Mouse (Mus musculus) megakaryocyte, embryonic 14.5 days (primary cell): ENCODE data around the gene Rufy4. TPM values are rescaled to one million over a fixed set of nuclear protein-coding genes. Genes with fewer than 3 reads are reported as not detected.

ENCODE experiments used
- H3K27me3 ChIP-seq: replicated peaks from 2 replicates; pipeline ENCODE3; 2012; ENCODE audit warnings: inconsistent platforms
- H3K36me3 ChIP-seq: replicated peaks from 2 replicates; pipeline ENCODE3; 2012; ENCODE audit warnings: low read length, inconsistent platforms, mixed read lengths
- H3K4me1 ChIP-seq: 2 replicates; pipeline ENCODE4 v1.6.1; 2012; ENCODE audit warnings: inconsistent platforms
- H3K4me3 ChIP-seq: replicated peaks from 2 replicates; pipeline ENCODE3; 2012; ENCODE audit warnings: moderate library complexity, mild to moderate bottlenecking, inconsistent platforms
- H3K9me3 ChIP-seq: 2 replicates; pipeline ENCODE4 v1.6.1; 2012; ENCODE audit warnings: inconsistent platforms
- FLI1 ChIP-seq: IDR thresholded peaks from 2 replicates; pipeline ENCODE4 v1.6.1; 2012; ENCODE audit warnings: low read length, inconsistent platforms, mixed read lengths
- GATA1 ChIP-seq: IDR thresholded peaks from 3 replicates; pipeline ENCODE4 v1.6.1; 2012; ENCODE audit warnings: mixed read lengths, low read length, inconsistent platforms, borderline replicate concordance
- polyA plus RNA-seq: library from polyadenylated mRNA; stranded (reverse); fragments of >175 nt; gene quantifications from 2 replicates; pipeline ENCODE4 v1.2.3, GENCODE M21; 2012; ENCODE audit warnings: low replicate concordance; ENCODE audit not compliant: insufficient read depth

Rufy4 gene
- polyA plus RNA-seq, 1 experiment, result 0.41 TPM

- Histone ChIP-seq H3K27me3 (peaks cover 19% of the 10 kb centered on the region), H3K9me3 (no peaks in the 10 kb centered on the region), H3K36me3 (no peaks in the 10 kb centered on the region), H3K4me3 (no peak overlapping the region), H3K4me1 (peaks cover 50% of the 10 kb centered on the region)
- TF ChIP-seq FLI1 (no peak), GATA1 (no peak)
Measured at GRCm38 (mm10) chr1:74196621-74197419, 71.5 kb downstream of the Rufy4 start.

Other genes starting within 250 kb of the Rufy4 start
- gene Tns1, start 1.1 kb upstream of the Rufy4 start, polyA plus RNA-seq, result 13.2 and 21.9 TPM in 2 replicates
- gene Cxcr2, start 28.4 kb downstream of the Rufy4 start, polyA plus RNA-seq, result 0.70 TPM in 1 of 2 replicates, not detected in the other
- gene Cxcr1, start 69.1 kb downstream of the Rufy4 start, polyA plus RNA-seq, result not detected in 2 replicates
- 817 and 1,833 TPM in 2 replicates for gene Arpc2, start 110.5 kb downstream of the Rufy4 start, polyA plus RNA-seq
- 0.28 TPM in 1 of 2 replicates, not detected in the other for gene Gpbar1, start 153.0 kb downstream of the Rufy4 start, polyA plus RNA-seq
- 180 and 228 TPM in 2 replicates for gene Aamp, start 159.2 kb downstream of the Rufy4 start, polyA plus RNA-seq
- 113 and 116 TPM in 2 replicates for gene Pnkd, start 159.4 kb downstream of the Rufy4 start, polyA plus RNA-seq
- 128 and 140 TPM in 2 replicates for gene Tmbim1, start 180.1 kb downstream of the Rufy4 start, polyA plus RNA-seq
- gene Catip, start 236.6 kb downstream of the Rufy4 start, polyA plus RNA-seq, result 0.59 TPM in 1 of 2 replicates, not detected in the other
- 6.3 and 57.9 TPM in 2 replicates for gene Slc11a1, start 249.7 kb downstream of the Rufy4 start, polyA plus RNA-seq